Mouse (Mus musculus) neural tube, embryonic 11.5 days (tissue): ENCODE data around the gene E030030I06Rik. TPM values are rescaled to one million over a fixed set of nuclear protein-coding genes. Genes with fewer than 3 reads are reported as not detected.

Experiments used
- polyA plus RNA-seq: library from polyadenylated mRNA; unstranded; fragments of >200 nt; fragmentation: Nextera tagmentation; extraction: Ambion mirVana; gene quantifications from 2 replicates; pipeline ENCODE4 v1.2.1, GENCODE M21; 2014

E030030I06Rik gene
- polyA plus RNA-seq, 1 experiment from 2014 or later = 10.1 TPM

Other genes starting within 250 kb of the E030030I06Rik start
- gene 4930444G20Rik, start 81.2 kb downstream of the E030030I06Rik start, polyA plus RNA-seq = not detected in 2 replicates
- 10.4 and 10.9 TPM in 2 replicates for gene Raet1e, start 9.3 kb upstream of the E030030I06Rik start, polyA plus RNA-seq
- 0.32 and 0.57 TPM in 2 replicates for gene H60b, start 9.3 kb upstream of the E030030I06Rik start, polyA plus RNA-seq
- gene Raet1d, start 211.3 kb upstream of the E030030I06Rik start, polyA plus RNA-seq = 12.7 and 13.6 TPM in 2 replicates